Mouse (Mus musculus): Measurements from ENCODE around the gene Afap1l2. TPM values are rescaled to one million over a fixed set of nuclear protein-coding genes. Genes with fewer than 3 reads are reported as not detected.

The Afap1l2 gene
- total RNA-seq, 2 experiments from 2014 or later: 0.34 to 5.2 TPM

DNA sequence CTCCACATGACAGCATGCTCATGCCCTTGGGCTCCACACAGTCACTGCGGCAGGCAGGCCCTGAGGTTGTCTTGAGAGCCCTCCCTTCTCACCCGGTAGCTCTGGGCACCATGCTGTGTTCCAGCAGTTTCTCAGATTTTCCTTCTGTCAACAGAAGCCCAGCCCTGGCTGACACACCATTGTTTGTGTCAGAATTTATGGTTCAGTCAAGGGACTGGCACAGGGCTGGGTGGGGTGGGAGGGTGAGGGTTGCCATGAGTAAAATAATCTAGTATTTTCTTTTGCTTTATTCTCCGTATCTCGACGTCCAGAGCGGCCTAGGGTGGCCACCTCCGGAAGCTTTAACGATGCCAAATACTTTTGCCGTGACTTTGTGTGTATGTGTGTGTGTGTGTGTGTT is 26.3 kb downstream of the Afap1l2 start:
- ATAC-seq (replicated peaks; ENCODE audit: low FRiP score, poor library complexity, severe bottlenecking): no peak

- no peak for ATAC-seq (replicated peaks; ENCODE audit: low FRiP score, poor library complexity, severe bottlenecking)
Observed at GRCm38 (mm10) chr19:56980803-56981202, 27.2 kb downstream of the Afap1l2 start.

DNA sequence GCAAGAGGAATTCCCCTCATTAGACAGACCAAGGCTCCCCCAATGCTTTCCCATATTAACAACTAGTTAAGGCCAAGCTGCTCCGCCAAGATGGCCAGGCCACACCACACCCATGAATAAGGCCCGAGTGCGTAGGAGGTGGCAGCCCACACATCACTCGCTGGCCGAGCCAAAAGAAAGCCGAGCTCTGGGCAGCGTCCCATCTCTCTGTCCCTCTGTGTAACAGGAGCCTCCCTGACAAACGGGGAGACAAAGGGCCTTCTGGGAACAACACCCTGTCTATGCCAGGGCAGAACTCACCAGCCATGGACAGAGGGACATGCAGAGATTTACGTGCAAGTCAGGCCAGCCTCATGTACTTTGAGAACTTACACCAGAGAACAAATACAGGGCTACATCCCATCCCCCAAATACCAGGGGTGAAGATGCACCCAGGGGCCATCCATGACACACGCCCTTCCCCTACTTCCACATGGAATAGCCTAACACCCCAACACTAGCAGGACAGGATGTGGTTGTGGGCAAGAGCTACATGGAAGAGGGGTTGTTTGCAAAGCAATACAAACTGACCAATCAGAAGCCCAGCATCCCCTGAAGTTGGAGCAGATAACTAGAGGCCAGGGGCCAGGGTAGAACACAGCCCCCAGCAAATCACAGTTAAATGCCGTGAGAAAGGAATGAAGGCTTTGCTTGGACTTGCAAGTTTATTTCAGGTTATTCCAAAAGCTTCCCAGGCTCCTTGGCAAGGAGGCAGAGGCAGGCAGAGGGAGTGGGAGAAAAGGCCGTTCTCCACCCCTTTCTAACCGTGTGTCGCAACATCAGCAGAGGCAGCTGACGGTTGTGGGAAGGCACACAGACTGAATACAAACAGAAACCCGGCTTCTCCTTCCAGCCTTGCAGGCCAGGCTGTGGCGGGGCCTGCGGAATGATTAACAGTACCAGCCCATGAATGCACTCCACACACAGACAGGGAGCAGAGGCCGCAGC is 30.8 kb downstream of the Afap1l2 start:
- no peak for ATAC-seq (replicated peaks; ENCODE audit: low FRiP score, poor library complexity, severe bottlenecking)

DNA sequence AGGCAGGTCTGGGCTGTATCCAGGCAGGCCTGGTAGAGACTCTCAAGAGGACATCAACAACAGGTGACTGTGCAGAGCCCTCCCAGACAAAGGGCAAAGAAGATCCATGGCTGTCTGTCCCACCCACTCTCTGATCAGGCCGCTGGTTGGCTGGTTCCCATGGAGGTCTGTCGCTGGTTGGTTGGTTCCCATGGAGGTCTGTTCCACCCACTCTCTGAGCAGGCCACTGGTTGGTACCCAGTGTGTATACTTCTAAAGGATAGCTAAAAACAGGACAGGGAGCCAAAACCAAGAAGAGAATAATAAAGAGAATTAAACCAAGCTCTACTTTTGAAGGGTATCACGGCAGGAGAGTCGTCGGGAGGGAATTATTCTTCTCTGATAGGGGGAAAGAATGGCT is 31.5 kb downstream of the Afap1l2 start:
- ATAC-seq (replicated peaks; ENCODE audit: low FRiP score, poor library complexity, severe bottlenecking): no peak

- ATAC-seq (replicated peaks; ENCODE audit: low FRiP score, poor library complexity, severe bottlenecking): no peak
Observed at GRCm38 (mm10) chr19:56975502-56975901, 32.5 kb downstream of the Afap1l2 start.

GRCm38 (mm10) chr19:56974159-56974558 is 33.9 kb downstream of the Afap1l2 start:
- no peak for ATAC-seq (replicated peaks; ENCODE audit: low FRiP score, poor library complexity, severe bottlenecking)

- no peak for ATAC-seq (replicated peaks; ENCODE audit: low FRiP score, poor library complexity, severe bottlenecking)
Observed at GRCm38 (mm10) chr19:56972768-56973167, 35.3 kb downstream of the Afap1l2 start.

GRCm38 (mm10) chr19:56971347-56971746 is 36.7 kb downstream of the Afap1l2 start:
- no peak for ATAC-seq (replicated peaks; ENCODE audit: low FRiP score, poor library complexity, severe bottlenecking)

- no peak for ATAC-seq (replicated peaks; ENCODE audit: low FRiP score, poor library complexity, severe bottlenecking)
Observed at GRCm38 (mm10) chr19:56963876-56964275, 44.2 kb downstream of the Afap1l2 start.

DNA sequence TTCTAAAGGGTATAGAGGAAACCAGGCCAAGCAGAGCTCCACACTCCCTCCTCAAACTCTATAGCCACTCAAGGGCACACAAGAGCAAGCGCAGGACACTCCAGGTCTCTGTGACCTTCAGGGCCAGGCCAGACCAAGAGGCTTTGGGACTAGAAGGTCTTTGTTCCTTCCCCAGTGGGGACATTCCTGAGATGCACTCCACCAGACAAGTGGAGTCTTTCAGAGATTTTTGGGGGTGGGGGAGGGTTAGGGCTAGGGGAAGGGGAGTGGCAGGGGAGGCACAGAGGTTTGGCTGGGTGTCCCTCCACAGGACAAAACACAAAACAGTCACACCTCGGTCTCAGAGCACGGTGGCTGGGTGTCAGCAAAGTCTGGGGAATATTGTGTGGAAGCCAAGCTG is 48.4 kb downstream of the Afap1l2 start:
- ATAC-seq (replicated peaks; ENCODE audit: low FRiP score, poor library complexity, severe bottlenecking): no peak

GRCm38 (mm10) chr19:56959057-56959456 is 49.0 kb downstream of the Afap1l2 start:
- ATAC-seq (replicated peaks; ENCODE audit: low FRiP score, poor library complexity, severe bottlenecking): no peak

DNA sequence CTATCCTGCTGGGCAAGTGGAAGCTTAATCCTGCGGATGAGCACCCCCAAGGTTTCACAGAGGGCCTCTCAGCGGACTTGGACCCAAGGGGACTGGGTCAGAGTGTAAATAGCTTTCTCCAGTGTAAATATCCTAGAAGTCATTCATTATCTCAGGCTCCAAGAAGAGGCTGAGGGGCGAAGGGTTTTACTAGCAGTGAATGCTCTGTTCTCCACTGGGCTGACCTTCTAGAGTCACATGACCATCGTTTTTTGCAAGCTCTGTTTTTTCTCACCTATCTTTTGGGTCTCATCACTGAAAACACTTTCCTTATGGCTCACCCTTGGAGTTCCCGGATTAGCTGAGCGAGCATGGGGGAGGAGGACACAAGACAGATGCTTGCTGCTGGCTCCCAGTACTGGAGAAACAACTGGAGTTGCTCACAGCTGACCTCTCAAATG is 49.4 kb downstream of the Afap1l2 start:
- no peak for ATAC-seq (replicated peaks; ENCODE audit: low FRiP score, poor library complexity, severe bottlenecking)

GRCm38 (mm10) chr19:56958011-56958410 is 50.0 kb downstream of the Afap1l2 start:
- no peak for ATAC-seq (replicated peaks; ENCODE audit: low FRiP score, poor library complexity, severe bottlenecking)

DNA sequence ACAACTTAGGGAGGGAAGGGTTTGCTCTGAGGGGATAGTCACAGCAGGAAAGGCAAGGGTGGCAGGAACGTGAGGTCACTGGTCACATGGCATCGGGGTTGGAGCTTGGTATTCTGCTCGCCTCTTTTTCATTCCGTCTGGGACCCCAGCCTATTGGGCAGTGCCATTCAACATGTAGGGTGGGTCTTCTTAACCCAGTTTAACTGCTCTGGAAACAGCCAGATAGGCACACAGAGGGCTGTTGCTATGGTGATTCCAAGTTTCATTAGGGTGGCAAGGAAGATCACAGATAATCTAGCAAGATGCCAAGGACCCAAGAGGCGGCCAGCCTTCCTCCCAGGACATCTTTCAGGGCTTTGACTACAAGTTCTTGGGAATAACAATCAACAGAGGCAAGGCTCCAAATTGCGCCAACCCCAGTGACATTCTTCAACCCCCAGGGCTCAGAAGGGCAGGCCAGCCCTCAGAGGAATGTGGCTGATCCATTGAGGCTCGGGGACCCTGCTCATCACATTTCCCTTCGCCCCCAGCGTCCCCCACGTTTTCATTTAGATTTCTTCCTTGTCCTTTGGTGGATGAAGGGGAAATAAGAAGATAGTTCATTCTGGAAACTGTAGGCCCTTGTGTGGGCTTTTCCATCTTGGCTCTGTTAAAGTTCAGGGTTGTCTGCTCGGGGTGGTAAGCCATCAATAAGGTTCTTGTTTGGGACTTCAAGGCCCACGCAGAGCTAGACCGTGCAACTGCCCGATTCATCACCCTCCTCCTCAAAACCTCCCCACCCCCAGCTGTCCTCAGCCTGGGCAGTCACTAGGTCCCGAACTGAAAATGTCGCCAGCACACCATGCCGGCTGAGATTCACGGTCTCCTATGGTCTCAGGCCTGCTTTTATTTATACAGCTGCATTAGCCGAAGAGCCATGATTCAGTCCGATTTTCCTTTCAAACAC is 52.2 kb downstream of the Afap1l2 start:
- ATAC-seq (replicated peaks; ENCODE audit: low FRiP score, poor library complexity, severe bottlenecking): no peak

DNA sequence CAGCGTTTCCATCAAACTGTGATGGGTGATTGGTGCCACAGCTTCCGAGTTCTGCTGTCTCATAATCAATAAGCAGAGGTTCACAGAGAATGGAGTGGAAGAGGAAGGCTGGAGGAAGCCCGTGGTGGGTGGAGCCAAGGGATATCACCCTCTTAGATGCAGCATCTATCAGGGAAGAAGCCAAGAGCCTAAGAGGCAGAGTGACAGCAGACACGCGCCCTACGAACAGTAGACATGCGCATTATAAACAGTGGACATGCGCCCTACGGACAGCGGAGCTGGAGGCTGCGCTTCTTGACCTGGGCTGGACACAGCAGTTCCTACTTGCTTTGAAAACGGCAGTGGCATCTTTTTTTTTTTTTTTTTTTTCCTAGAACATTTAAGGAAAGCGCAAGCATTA is 53.2 kb downstream of the Afap1l2 start:
- no peak for ATAC-seq (replicated peaks; ENCODE audit: low FRiP score, poor library complexity, severe bottlenecking)

DNA sequence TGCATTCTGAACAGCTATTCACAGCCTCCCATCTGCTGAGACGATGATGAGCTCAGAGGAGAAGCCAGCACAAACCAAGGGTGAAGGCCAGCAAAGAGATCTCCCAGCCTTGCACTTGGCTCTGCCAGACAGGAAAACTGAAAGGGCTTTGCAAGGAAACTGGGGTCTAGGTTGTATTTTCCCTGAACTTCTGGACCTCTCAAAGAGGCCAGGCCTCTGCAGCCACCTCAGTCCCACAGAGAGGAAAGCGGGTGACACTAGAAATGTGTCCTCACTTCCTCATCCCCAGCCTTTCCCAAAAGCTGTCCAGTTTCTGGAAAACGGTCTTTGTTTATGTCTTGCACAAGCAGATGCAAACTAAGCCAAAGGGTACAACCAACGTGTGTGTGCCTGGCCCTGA is 54.2 kb downstream of the Afap1l2 start:
- no peak for ATAC-seq (replicated peaks; ENCODE audit: low FRiP score, poor library complexity, severe bottlenecking)

DNA sequence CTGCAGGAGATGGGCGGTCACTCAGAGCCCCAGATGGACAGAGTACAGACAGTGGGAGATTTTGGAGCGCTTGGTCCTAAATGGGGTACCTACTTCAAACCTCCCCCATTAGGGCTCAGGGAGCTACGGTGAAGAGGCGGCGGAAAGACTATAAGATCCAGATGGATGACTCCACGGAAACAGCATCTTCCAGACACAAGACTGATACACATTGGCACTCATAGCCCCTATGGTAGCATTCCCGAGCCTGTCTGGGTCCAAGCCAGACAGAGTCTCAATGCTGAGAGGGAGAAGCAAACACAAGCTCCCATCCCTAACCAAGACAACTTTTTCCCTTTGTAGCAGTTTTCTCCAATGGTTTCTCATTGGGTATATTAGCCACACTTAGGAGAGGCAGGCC is 57.2 kb downstream of the Afap1l2 start:
- no peak for ATAC-seq (replicated peaks; ENCODE audit: low FRiP score, poor library complexity, severe bottlenecking)

DNA sequence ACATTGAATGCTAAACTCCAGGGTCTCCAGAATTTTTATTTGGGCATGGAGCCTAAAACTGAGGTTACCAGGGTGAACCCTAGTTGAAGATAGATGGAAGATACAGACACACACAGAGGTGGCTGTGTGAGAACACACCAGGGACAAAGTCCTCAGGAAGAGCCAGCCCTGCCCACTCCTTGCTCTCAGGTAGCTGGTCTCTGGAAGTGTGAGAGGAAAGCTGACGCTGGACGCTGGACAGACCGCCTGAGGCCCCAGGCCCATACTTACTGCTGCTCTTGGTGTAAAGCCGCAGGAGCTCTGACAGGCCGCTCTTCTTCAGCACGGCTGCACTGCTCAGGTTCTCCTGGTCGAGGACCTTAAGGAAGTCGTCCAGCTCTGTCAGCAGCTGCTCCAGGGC is 58.2 kb downstream of the Afap1l2 start:
- ATAC-seq (replicated peaks; ENCODE audit: low FRiP score, poor library complexity, severe bottlenecking): no peak

DNA sequence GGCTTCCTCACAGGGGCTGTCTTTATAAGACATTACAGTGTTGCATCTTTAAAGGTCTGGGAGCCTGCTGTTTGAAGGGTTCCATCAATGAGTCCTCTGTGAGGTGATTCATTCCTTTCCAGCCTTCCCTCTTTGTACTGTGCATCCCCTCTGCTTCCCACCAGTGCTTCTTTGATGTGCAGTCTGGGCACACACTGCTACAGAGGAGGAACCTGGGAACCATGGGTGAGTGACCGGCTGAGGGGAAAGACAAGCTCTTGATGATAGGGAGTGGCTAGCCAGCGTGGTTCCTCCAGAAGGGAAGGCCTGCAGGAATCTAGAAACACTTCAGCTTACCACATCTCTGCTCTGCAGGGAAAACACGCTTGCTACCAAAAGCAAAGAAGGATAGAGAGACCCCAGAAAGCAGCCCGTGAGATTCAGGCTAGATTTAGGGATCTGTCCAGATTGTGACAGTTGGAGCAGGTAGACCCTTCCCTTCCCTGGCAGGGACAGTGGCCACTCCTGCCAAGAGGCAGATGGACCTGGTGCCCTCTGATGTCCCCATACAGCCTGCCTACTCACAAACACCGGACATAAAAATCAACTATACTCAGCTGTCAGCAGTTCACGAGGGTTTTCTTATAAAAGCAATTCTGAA is 59.9 kb downstream of the Afap1l2 start:
- no peak for ATAC-seq (replicated peaks; ENCODE audit: low FRiP score, poor library complexity, severe bottlenecking)

- ATAC-seq (replicated peaks; ENCODE audit: low FRiP score, poor library complexity, severe bottlenecking): no peak
Observed at GRCm38 (mm10) chr19:56946727-56947126, 61.3 kb downstream of the Afap1l2 start.
